Mouse (Mus musculus): ENCODE measurements around the gene Dazap1. TPM values are rescaled to one million over a fixed set of nuclear protein-coding genes. Genes with fewer than 3 reads are reported as not detected.

Dazap1 gene
- polyA plus RNA-seq, 1 experiment = 49.1 TPM

DNA sequence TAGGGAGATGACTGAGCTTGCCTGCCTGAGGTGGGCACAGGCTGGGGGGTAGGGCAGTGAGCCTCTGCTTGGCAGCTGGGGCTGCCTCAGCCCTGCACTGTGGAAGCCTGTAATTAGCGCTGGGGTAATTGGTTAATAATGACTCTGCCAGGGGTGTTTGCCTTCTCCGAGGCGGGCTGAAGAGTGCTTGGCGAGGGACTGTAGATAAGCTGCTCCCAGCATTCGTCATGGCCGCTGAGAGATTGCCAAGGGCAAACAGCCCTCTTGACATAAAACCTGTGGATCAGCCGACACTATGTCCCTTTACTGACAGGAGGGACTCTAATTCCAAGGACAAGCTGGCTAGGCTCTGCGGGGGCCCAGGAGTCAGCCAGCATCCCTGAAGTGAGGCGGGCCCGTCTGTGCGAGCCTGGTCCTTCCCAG lies 55.1 kb downstream of the Dazap1 start:
- Histone ChIP-seq H3K27me3 (replicated peaks; ENCODE audit: control insufficient read depth, insufficient read depth, low read length) (no peaks in the 10 kb centered on the region), H3K4me3 (ENCODE audit: insufficient read depth, low read depth, low read length) (no peak overlapping the region), H3K36me3 (ENCODE audit: control insufficient read depth, insufficient read depth, low read length) (no peaks in the 10 kb centered on the region), H3K27ac (ENCODE audit: insufficient read depth, low read depth, low read length) (no peak overlapping the region), H3K4me1 (ENCODE audit: control insufficient read depth, insufficient read depth, low read length) (peaks cover 7% of the 10 kb centered on the region)
- WGBS = 31% methylated on average over 11 of the region's 11 CpGs
- TF ChIP-seq CTCF (conservative IDR thresholded peaks at IDR 0.05; ENCODE audit: insufficient read depth, insufficient read length, low read depth, low read length) = no peak
- no peak for TF ChIP-seq POLR2A (IDR thresholded peaks at IDR 0.05; ENCODE audit: low read depth, low read length)
- DNase-seq = no peak

GRCm38 (mm10) chr10:80317011-80317410 lies 55.7 kb downstream of the Dazap1 start:
- TF ChIP-seq POLR2A (IDR thresholded peaks at IDR 0.05; ENCODE audit: low read depth, low read length) (no peak), CTCF (conservative IDR thresholded peaks at IDR 0.05; ENCODE audit: insufficient read depth, insufficient read length, low read depth, low read length) (no peak)
- Histone ChIP-seq H3K4me1 (ENCODE audit: control insufficient read depth, insufficient read depth, low read length) (peaks cover 7% of the 10 kb centered on the region), H3K36me3 (ENCODE audit: control insufficient read depth, insufficient read depth, low read length) (no peaks in the 10 kb centered on the region), H3K4me3 (ENCODE audit: insufficient read depth, low read depth, low read length) (no peak overlapping the region), H3K27ac (ENCODE audit: insufficient read depth, low read depth, low read length) (no peak overlapping the region), H3K27me3 (replicated peaks; ENCODE audit: control insufficient read depth, insufficient read depth, low read length) (no peaks in the 10 kb centered on the region)
- DNase-seq = no peak
- WGBS = 42% methylated on average over 10 of the region's 10 CpGs

- WGBS = under 1% methylated on average over 34 of the region's 34 CpGs
- Histone ChIP-seq H3K27me3 (replicated peaks; ENCODE audit: control insufficient read depth, insufficient read depth, low read length) (no peaks in the 10 kb centered on the region), H3K4me1 (ENCODE audit: control insufficient read depth, insufficient read depth, low read length) (peaks cover 7% of the 10 kb centered on the region), H3K36me3 (ENCODE audit: control insufficient read depth, insufficient read depth, low read length) (no peaks in the 10 kb centered on the region), H3K27ac (ENCODE audit: insufficient read depth, low read depth, low read length) (peak within 1 kb of the TSS; percentile 53), H3K4me3 (ENCODE audit: insufficient read depth, low read depth, low read length) (peak within 1 kb of the TSS; percentile 89)
- TF ChIP-seq CTCF (conservative IDR thresholded peaks at IDR 0.05; ENCODE audit: insufficient read depth, insufficient read length, low read depth, low read length) (no peak), POLR2A (IDR thresholded peaks at IDR 0.05; ENCODE audit: low read depth, low read length) (peak; percentile 57)
- peak; percentile 97 for DNase-seq
These were observed 59.1 kb downstream of the Dazap1 start, which contains the start of gene 2310011J03Rik for GRCm38 (mm10) chr10:80320340-80320760. 2310011J03Rik (minus strand) TSS chr10:80320537.

DNA sequence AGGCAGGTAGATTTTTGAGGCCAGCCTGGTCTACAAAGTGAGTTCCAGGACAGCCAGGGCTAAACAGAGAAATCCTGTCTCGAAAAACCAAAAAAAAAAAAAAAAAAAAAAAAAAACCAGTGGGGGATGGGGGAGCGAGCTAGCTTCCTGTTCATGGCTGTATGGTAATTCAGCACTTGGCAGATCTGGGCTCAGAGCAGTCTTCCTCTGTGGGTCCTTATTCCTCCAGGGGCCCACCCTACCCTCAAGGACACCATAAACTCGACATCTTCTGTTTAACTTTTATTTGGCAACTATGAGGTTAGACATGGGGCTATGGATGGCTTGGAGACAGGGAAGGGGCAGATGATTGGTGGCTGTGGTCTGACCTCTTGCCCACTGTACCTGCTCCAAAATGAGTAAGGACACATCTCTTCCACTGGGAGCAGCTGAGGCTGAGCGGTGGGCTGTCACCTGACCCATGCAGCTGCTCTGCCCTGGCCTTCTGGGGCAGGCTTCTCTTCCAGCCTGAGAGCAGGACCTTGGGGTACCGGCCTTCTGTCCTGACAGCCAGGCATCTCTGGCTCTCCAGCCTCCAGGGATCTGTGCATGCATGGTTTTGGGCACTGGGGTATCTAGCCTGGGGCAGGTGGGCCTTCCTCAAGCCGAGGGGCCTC lies 59.9 kb downstream of the Dazap1 start:
- Histone ChIP-seq H3K4me1 (ENCODE audit: control insufficient read depth, insufficient read depth, low read length) (peaks cover 7% of the 10 kb centered on the region), H3K4me3 (ENCODE audit: insufficient read depth, low read depth, low read length) (no peak overlapping the region), H3K27me3 (replicated peaks; ENCODE audit: control insufficient read depth, insufficient read depth, low read length) (no peaks in the 10 kb centered on the region), H3K27ac (ENCODE audit: insufficient read depth, low read depth, low read length) (no peak overlapping the region), H3K36me3 (ENCODE audit: control insufficient read depth, insufficient read depth, low read length) (no peaks in the 10 kb centered on the region)
- no peak for TF ChIP-seq POLR2A (IDR thresholded peaks at IDR 0.05; ENCODE audit: low read depth, low read length)
- no peak for TF ChIP-seq CTCF (conservative IDR thresholded peaks at IDR 0.05; ENCODE audit: insufficient read depth, insufficient read length, low read depth, low read length)
- no peak for DNase-seq
- WGBS = 65% methylated on average over 6 of the region's 6 CpGs

GRCm38 (mm10) chr10:80321670-80322581 lies 60.6 kb downstream of the Dazap1 start:
- Histone ChIP-seq H3K36me3 (ENCODE audit: control insufficient read depth, insufficient read depth, low read length) (no peaks in the 10 kb centered on the region), H3K4me1 (ENCODE audit: control insufficient read depth, insufficient read depth, low read length) (peaks cover 7% of the 10 kb centered on the region), H3K4me3 (ENCODE audit: insufficient read depth, low read depth, low read length) (no peak overlapping the region), H3K27me3 (replicated peaks; ENCODE audit: control insufficient read depth, insufficient read depth, low read length) (no peaks in the 10 kb centered on the region), H3K27ac (ENCODE audit: insufficient read depth, low read depth, low read length) (no peak overlapping the region)
- TF ChIP-seq POLR2A (IDR thresholded peaks at IDR 0.05; ENCODE audit: low read depth, low read length) (no peak), CTCF (conservative IDR thresholded peaks at IDR 0.05; ENCODE audit: insufficient read depth, insufficient read length, low read depth, low read length) (no peak)
- 94% methylated on average over 21 of the region's 21 CpGs for WGBS
- DNase-seq = no peak

DNA sequence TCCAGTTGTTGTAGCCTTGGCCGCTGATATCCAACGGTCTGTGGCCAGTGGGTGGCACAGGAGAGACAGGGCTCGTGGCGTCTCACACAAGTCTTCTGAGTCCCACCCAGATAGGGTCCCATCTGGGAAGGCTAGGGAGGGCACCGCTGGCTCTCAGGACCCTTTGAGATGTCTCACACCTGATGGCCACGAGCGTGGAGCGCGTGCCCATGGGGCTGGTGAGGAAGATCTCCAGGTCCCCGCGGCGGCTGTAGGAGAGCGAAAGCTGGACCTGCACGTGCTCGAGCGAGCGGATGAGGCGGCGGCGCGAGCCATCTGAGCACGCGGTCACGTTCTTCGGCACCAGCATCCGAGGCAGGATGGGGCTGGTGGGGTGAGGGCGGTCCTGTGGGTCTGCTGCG lies 61.5 kb downstream of the Dazap1 start:
- H3K27me3 ChIP-seq (replicated peaks; ENCODE audit: control insufficient read depth, insufficient read depth, low read length) = no peaks in the 10 kb centered on the region
- H3K27ac ChIP-seq (ENCODE audit: insufficient read depth, low read depth, low read length) = no peak overlapping the region
- H3K4me3 ChIP-seq (ENCODE audit: insufficient read depth, low read depth, low read length) = peak overlapping the region; percentile 63
- H3K36me3 ChIP-seq (ENCODE audit: control insufficient read depth, insufficient read depth, low read length) = no peaks in the 10 kb centered on the region
- peaks cover 7% of the 10 kb centered on the region for H3K4me1 ChIP-seq (ENCODE audit: control insufficient read depth, insufficient read depth, low read length)
- TF ChIP-seq POLR2A (IDR thresholded peaks at IDR 0.05; ENCODE audit: low read depth, low read length) (no peak), CTCF (conservative IDR thresholded peaks at IDR 0.05; ENCODE audit: insufficient read depth, insufficient read length, low read depth, low read length) (peak; percentile 14; the same call in 1 of the 2 replicates)
- DNase-seq = peak; percentile 39
- 2% methylated on average over 28 of the region's 28 CpGs for WGBS

Data from kidney, adult 2 months (tissue).